Mouse (Mus musculus) layer of hippocampus, adult 9-10 months (tissue): ENCODE measurements around the gene Zdhhc21.

Experiments used
- DNase-seq: peaks from one replicate; pipeline ENCODE4 v3.0.0; 2022; ENCODE audit warnings: low spot score

The Zdhhc21 gene

GRCm38 (mm10) chr4:82859131-82860125 lies at the start of gene Zdhhc21:
Gene Zdhhc21, minus strand, starts transcription at chr4:82859958.
- DNase-seq = no peak

GRCm38 (mm10) chr4:82895227-82895626 lies 35.5 kb upstream of the Zdhhc21 start:
- DNase-seq = no peak

- no peak for DNase-seq
These were observed 32.5 kb upstream of the Zdhhc21 start for GRCm38 (mm10) chr4:82892247-82892646.

GRCm38 (mm10) chr4:82891566-82891965 lies 31.8 kb upstream of the Zdhhc21 start:
- DNase-seq = no peak

GRCm38 (mm10) chr4:82891049-82891448 lies 31.3 kb upstream of the Zdhhc21 start:
- DNase-seq = peak; percentile 3

- DNase-seq = no peak
These were observed 30.8 kb upstream of the Zdhhc21 start for GRCm38 (mm10) chr4:82890585-82890984.

- DNase-seq = no peak
These were observed 26.4 kb upstream of the Zdhhc21 start for GRCm38 (mm10) chr4:82886148-82886547.

- no peak for DNase-seq
These were observed 25.8 kb upstream of the Zdhhc21 start for GRCm38 (mm10) chr4:82885535-82885913.

GRCm38 (mm10) chr4:82884636-82885534 lies 25.1 kb upstream of the Zdhhc21 start, which contains the start of gene Cer1:
Gene Cer1, minus strand, starts transcription at chr4:82885148.
- DNase-seq = no peak

GRCm38 (mm10) chr4:82882500-82882899 lies 22.7 kb upstream of the Zdhhc21 start:
- no peak for DNase-seq

GRCm38 (mm10) chr4:82881366-82881765 lies 21.6 kb upstream of the Zdhhc21 start:
- DNase-seq = no peak

- no peak for DNase-seq
These were observed 20.5 kb upstream of the Zdhhc21 start for GRCm38 (mm10) chr4:82880243-82880642.

GRCm38 (mm10) chr4:82879152-82879551 lies 19.4 kb upstream of the Zdhhc21 start:
- DNase-seq = no peak

- no peak for DNase-seq
These were observed 16.9 kb upstream of the Zdhhc21 start for GRCm38 (mm10) chr4:82876656-82877055.

- no peak for DNase-seq
These were observed 15.8 kb upstream of the Zdhhc21 start for GRCm38 (mm10) chr4:82875532-82875931.

- DNase-seq = no peak
These were observed 15.0 kb upstream of the Zdhhc21 start for GRCm38 (mm10) chr4:82874791-82875190.

GRCm38 (mm10) chr4:82872548-82872947 lies 12.8 kb upstream of the Zdhhc21 start:
- no peak for DNase-seq

- DNase-seq = no peak
These were observed 12.4 kb upstream of the Zdhhc21 start for GRCm38 (mm10) chr4:82872121-82872520.

- no peak for DNase-seq
These were observed 11.2 kb upstream of the Zdhhc21 start for GRCm38 (mm10) chr4:82870931-82871330.

GRCm38 (mm10) chr4:82867731-82868445 lies 8.1 kb upstream of the Zdhhc21 start:
- DNase-seq = no peak

GRCm38 (mm10) chr4:82867111-82867510 lies 7.4 kb upstream of the Zdhhc21 start:
- no peak for DNase-seq
